Mouse (Mus musculus): ENCODE results near the gene Actl10.

The Actl10 gene

GRCm38 (mm10) chr2:154551476-154551875 lies at the start of gene Actl10:
TSS of gene Actl10 (plus strand) at chr2:154551776.
- no peak for DNase-seq (ENCODE audit: low read depth)

DNA sequence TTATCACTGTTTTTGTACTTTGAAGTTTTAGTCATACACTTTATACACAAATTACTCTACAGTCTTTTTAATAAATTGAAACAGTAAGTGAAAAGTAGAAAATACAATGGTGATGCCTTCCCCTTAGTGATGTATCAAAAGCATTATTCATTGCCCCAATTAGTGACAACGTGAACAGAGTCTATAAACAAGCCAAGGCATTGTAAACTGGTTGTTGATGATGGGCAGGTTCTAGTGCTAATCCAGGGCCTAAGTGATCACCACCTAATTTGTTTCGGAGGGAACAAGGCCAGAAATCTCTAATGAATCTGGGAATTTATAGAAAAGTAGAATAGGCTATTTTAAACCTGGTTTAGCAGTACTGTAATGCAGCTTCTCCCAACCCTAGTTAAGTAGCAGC lies 44.5 kb upstream of the Actl10 start:
- DNase-seq (ENCODE audit: low read depth), result no peak

GRCm38 (mm10) chr2:154507566-154508283 lies 43.9 kb upstream of the Actl10 start:
- no peak for DNase-seq (ENCODE audit: low read depth)

- no peak for DNase-seq (ENCODE audit: low read depth)
Measured at GRCm38 (mm10) chr2:154508450-154508849, 43.1 kb upstream of the Actl10 start.

- no peak for DNase-seq (ENCODE audit: low read depth)
Measured at GRCm38 (mm10) chr2:154510141-154510540, 41.4 kb upstream of the Actl10 start.

- no peak for DNase-seq (ENCODE audit: low read depth)
Measured at GRCm38 (mm10) chr2:154516944-154517343, 34.6 kb upstream of the Actl10 start.

DNA sequence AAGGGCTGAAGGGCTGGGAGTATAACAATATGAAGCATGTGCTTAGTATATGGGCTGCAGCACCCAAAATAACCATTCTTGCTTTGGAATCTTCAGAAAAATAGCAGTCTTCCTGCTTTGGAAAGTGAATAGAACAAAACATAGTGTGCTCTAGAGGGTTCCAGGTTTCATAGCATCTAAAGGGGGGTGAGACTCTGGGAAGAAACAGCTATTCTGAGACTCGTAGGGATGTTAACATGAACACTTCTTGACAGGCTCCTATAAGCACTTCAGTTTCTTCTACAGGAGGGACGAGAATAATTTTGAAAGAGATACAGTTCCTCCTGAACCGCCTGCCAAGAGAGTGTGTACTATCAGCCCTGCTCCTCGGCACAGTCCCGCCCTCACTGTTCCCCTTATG lies 34.2 kb upstream of the Actl10 start:
- DNase-seq (ENCODE audit: low read depth), result no peak

GRCm38 (mm10) chr2:154521449-154521848 lies 30.1 kb upstream of the Actl10 start:
- no peak for DNase-seq (ENCODE audit: low read depth)

DNA sequence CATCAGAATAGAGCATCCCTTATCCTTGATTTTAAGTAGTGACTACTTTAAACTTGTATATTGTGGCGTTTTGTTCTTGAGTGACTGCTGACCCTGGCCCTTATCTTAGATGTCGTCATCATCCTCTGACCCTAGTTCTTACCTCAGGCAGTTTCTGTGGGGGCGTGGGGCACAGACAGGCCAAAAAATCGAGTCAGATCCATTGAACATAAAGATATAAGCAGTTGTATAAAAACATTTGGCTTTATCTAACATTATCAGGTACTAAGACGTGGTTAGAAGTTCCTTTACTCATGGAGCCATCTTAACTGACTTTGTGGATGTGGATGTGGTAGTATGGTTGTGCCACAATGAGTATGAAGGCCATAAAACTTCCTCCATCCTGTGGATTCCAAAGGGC lies 29.2 kb upstream of the Actl10 start:
- no peak for DNase-seq (ENCODE audit: low read depth)

DNA sequence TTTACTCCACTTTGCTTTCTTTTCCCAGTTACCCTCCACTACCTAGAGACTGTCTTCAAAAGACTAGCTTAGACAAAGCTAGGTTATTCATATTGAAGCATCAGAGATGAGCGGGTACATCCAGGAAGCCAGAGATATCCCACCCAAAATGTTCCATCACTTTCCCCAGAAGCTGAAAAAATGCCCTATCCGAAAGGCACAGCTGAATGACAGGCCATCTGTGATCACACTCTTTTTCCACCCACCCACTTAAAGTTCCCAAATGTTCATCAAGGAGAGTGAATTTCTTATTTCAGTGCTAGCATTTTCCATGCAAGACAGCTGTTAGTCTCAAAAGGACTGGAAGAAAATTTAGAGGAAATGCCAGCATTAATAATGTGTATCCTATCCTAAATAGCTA lies 26.3 kb upstream of the Actl10 start:
- DNase-seq (ENCODE audit: low read depth), result no peak

DNA sequence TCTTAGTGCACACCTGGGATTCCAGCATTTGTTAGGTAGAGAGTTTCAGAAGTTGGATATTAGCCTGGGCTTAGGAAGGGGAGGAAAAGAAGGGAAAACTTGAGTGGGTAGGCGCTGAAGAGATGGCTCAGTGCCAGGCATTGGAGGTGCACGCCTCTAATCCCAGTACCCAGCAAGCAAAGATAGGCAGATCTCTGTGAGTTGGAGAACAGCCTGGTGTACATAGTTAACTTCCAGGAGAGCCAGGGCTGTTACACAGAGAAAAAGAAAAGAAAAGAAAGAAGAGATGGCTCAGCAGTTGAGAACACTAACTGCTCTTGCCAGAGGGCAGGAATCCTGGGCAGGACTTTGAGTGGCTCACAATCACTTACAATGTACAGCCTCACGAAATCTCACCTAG lies 25.0 kb upstream of the Actl10 start:
- DNase-seq (ENCODE audit: low read depth), result no peak

GRCm38 (mm10) chr2:154532888-154533287 lies 18.7 kb upstream of the Actl10 start:
- no peak for DNase-seq (ENCODE audit: low read depth)

- no peak for DNase-seq (ENCODE audit: low read depth)
Measured at GRCm38 (mm10) chr2:154534704-154535270, 16.8 kb upstream of the Actl10 start.

DNA sequence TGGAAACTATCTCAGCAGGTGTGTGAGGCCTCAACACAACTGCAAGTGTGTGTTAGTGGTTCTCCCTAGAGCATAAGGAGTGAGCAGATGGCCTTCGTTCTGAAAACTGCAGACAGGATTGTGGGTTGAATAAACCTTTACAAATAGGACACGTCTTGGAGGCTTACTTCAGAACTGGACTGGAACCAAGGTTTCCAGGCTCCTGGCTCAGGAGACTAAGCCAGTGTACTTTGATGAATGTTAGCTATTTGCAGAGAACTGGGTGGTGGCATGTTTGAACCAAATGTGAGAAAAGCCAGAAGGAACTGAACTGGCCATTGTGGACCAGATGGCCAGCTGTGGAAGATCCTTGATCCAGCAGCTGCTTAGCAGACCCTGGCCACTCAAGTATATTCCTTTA lies 13.3 kb upstream of the Actl10 start:
- DNase-seq (ENCODE audit: low read depth), result no peak

DNA sequence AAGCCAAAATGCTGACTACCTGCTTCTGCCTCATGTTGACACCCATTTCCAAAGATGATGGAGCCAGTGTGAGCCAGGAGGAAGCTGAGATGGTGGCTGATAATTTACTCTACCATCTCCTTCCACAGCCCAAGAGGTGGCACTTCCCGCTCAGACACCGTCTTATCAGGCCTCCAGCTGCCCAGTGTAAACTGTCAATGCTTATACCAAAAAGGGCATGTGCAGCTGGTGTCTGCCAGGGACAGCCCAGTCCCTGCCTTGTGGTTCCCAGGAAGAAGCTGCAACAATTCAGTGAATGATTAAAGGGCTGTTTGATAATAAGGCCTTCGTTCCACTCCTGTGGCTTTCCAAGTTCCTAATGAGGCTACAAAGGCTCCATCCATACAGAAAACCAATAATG lies 12.9 kb upstream of the Actl10 start:
- DNase-seq (ENCODE audit: low read depth), result no peak

GRCm38 (mm10) chr2:154539720-154540119 lies 11.9 kb upstream of the Actl10 start:
- peak; percentile 29 for DNase-seq (ENCODE audit: low read depth)

GRCm38 (mm10) chr2:154541630-154542029 lies 9.9 kb upstream of the Actl10 start:
- DNase-seq (ENCODE audit: low read depth), result no peak

DNA sequence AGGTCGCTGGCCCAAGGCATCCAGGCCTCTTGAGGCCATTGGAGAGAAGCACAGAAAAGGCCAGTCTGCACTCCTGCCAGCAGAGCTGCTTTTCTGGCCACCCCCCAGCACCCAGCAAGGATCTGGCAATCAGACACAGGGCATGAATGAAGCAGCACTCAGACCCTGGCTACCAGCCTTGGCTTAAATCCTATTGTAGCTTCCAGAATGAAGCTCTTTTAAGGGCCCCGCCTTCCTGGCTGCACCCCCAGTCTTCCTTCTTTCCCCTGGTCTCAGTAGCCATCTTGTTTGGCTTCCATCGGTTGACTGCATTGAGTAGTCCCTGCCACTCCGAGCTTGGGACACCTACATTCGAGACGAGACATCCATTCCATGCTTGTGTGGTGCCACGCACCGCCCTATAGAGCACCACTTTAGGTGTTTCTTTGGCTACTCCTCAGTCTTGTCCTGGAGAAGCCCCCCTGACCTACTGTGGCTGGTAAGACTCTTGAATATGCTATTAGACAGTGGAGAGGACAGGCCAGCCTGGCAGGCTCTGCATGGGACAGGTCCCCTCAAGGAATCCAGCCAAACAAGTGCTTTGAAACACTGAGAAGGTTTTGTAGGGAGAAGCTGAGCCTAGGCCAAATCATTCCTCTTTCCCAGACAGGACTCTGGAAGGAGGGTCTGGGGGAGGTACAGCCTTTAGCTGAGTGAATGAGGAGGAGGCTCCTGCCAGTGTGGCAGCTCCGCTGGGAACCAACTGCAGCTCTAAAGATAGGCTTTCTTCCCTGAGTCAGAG lies 7.8 kb upstream of the Actl10 start:
- DNase-seq (ENCODE audit: low read depth), result no peak

DNA sequence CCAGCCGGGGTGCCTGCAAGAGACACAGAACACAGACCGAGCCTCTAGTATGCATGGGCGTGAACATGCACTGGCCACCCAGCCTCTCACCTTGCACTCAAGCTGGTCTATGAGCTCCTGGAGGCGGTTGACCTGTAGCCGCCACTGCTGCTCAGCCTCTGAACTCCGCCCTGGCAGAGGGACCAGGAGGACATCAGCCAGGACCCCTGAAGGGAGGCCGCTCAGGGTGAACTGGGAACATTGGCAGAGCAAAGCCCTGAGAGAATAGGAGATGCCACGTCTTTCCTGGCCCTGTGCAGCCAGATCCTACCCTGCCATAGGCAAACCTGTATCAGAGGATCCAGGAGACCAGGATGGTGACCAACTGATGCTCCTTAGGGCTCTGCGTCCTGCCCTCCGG lies 4.9 kb upstream of the Actl10 start, which contains the start of gene 1700003F12Rik:
Gene 1700003F12Rik, plus strand, starts transcription at position 375 of the 400 bp plus-strand sequence.
- DNase-seq (ENCODE audit: low read depth), result no peak

DNA sequence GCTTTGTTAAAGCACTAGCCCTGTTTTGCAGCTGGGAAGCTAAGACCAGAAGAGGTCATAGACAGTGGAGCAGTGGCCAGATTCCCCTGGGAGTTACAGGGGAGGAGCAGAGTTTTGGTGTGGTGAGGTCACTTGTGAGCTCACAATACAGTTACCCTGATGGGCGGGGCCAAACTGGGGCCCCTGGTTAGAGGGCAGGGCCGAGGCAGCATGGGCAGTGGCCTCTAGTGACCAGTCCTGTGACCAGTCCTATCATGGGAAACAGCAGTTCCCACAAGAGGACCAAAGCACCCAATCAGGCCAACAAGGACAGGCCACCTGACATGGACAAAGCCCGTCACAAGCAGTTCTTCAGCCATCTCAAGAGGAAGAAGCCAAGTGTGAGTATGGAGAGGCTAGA lies 2.9 kb upstream of the Actl10 start:
- DNase-seq (ENCODE audit: low read depth), result no peak

- DNase-seq (ENCODE audit: low read depth), result peak; percentile 47
Measured at GRCm38 (mm10) chr2:154549127-154549885, 2.3 kb upstream of the Actl10 start.

DNA sequence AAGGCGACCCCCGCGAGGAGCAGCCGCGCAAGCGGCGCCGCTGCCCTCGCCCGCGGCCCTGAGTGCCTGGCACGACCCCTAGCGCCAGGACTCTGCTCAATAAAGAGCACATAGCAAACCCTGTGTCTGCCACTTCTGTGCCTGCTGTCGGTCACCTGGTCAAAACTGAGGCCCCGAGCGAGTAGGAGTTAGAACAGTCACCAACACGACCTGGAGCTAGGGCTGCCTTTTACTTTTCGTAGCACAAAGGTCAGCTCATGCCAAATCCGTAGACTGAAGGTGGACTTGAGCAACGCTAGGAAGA lies 1.7 kb upstream of the Actl10 start:
- no peak for DNase-seq (ENCODE audit: low read depth)

GRCm38 (mm10) chr2:154550937-154551336 lies 639 bp upstream of the Actl10 start:
- DNase-seq (ENCODE audit: low read depth), result no peak

Measured in naive thymus-derived CD4-positive, alpha-beta T cell, adult 2 months (primary cell).